Mouse (Mus musculus): ENCODE measurements around the gene Pcdh8. TPM values are rescaled to one million over a fixed set of nuclear protein-coding genes. Genes with fewer than 3 reads are reported as not detected.

Pcdh8 gene
- polyA plus RNA-seq, 1 experiment from 2014 or later, result 0.40 TPM

DNA sequence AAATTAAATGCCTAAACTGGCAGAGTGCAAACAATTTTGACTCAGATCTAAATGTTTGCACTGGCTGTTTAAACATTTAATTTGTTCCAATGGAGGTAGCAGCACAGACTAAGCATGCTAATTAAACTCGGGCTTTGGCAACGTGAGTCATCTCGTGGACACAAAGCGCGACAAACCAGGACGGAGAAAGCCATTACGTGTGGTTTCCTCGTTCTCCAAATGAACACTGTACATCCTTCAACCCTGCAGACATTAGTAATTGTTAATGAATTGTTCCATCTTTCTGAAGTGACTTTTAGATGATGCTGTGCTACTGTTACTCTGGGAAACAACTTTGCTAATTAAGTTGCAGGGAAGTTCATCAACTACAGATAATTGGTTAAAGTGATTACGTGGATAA, 32.7 kb downstream of the Pcdh8 start:
- Histone ChIP-seq H3K9ac (ENCODE audit: low read depth, low read length) (no peak overlapping the region), H3K4me3 (ENCODE audit: low read depth, low read length) (no peak overlapping the region), H3K36me3 (ENCODE audit: control insufficient read depth, insufficient read depth) (no peaks in the 10 kb centered on the region), H3K4me2 (replicated peaks; ENCODE audit: low read depth) (no peak overlapping the region), H3K4me1 (replicated peaks; ENCODE audit: control insufficient read depth, insufficient read depth, low read length) (no peaks in the 10 kb centered on the region), H3K27ac (ENCODE audit: low read depth, low read length) (no peak overlapping the region), H3K27me3 (replicated peaks; ENCODE audit: control insufficient read depth, insufficient read depth, low read length) (no peaks in the 10 kb centered on the region), H3K9me3 (ENCODE audit: control insufficient read depth) (no peaks in the 10 kb centered on the region)
- no peak for ATAC-seq
- 43% methylated on average over 9 of the region's 9 CpGs for WGBS
- TF ChIP-seq CTCF (IDR thresholded peaks at IDR 0.05; ENCODE audit: low read depth), result no peak

DNA sequence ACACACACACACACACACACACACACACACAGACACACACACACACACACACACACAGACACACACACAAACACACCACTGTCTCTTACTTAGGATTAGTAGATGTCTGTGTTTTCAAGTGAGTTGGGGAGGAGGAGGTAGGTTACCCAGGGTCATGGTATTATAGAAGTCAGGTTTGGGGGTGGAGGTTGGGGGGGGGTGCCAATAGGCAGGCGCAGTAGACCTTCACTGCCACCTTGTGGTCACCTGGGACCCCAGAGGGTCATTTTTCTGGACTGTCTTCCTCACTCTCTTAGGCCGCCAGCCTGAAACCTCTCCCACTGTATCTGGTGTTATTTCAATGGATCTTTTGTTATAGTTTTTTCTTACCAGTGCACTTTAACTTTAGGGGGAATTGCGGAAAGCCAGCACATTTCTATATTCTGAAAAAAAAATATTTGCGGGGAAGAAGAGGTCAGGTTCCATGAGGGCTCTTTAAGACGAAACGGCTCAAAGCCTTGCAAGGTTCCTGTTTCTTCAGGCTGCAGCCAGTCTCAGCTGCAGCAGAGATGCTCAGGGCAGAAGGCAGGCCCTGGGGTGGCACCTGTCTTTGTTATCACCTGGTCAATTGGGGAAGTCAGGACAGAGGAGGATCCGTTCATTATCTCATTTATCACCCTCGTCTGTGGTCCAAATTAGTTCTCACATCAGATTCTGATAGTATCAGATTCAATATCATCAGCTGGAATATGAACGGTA, 33.3 kb downstream of the Pcdh8 start:
- no peak for ATAC-seq
- Histone ChIP-seq H3K4me3 (ENCODE audit: low read depth, low read length) (no peak overlapping the region), H3K27ac (ENCODE audit: low read depth, low read length) (no peak overlapping the region), H3K36me3 (ENCODE audit: control insufficient read depth, insufficient read depth) (no peaks in the 10 kb centered on the region), H3K27me3 (replicated peaks; ENCODE audit: control insufficient read depth, insufficient read depth, low read length) (no peaks in the 10 kb centered on the region), H3K9ac (ENCODE audit: low read depth, low read length) (no peak overlapping the region), H3K4me2 (replicated peaks; ENCODE audit: low read depth) (no peak overlapping the region), H3K9me3 (ENCODE audit: control insufficient read depth) (no peaks in the 10 kb centered on the region), H3K4me1 (replicated peaks; ENCODE audit: control insufficient read depth, insufficient read depth, low read length) (no peaks in the 10 kb centered on the region)
- TF ChIP-seq CTCF (IDR thresholded peaks at IDR 0.05; ENCODE audit: low read depth), result peak; percentile 64
- 63% methylated on average over 9 of the region's 9 CpGs for WGBS

DNA sequence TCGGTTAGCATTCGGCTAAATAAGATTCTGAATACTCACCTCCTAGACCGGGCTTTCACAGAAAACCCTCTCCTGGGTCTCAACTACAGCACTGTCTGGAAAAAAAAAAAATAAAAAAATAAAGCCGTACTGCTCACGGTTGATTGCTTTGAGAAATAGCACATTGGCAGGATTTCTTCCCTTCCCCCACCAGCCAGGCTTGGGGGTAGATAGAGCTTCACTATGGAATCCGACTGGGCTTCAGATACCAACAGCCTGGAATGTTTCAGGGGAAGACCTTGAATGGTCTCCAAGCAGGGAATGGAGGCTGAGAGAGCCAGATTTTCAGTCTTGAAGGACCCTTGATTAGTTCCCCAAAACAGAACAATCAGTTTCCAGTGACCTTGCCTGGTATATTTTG, 34.3 kb downstream of the Pcdh8 start:
- H3K4me1 ChIP-seq (replicated peaks; ENCODE audit: control insufficient read depth, insufficient read depth, low read length), result no peaks in the 10 kb centered on the region
- H3K9ac ChIP-seq (ENCODE audit: low read depth, low read length), result no peak overlapping the region
- H3K4me2 ChIP-seq (replicated peaks; ENCODE audit: low read depth), result no peak overlapping the region
- no peak overlapping the region for H3K27ac ChIP-seq (ENCODE audit: low read depth, low read length)
- no peak for TF ChIP-seq CTCF (IDR thresholded peaks at IDR 0.05; ENCODE audit: low read depth)
- H3K9me3 ChIP-seq (ENCODE audit: control insufficient read depth), result no peaks in the 10 kb centered on the region
- no peak for ATAC-seq
- WGBS, result 69% methylated on average over 6 of the region's 6 CpGs
- no peaks in the 10 kb centered on the region for H3K27me3 ChIP-seq (replicated peaks; ENCODE audit: control insufficient read depth, insufficient read depth, low read length)
- no peak overlapping the region for H3K4me3 ChIP-seq (ENCODE audit: low read depth, low read length)
- no peaks in the 10 kb centered on the region for H3K36me3 ChIP-seq (ENCODE audit: control insufficient read depth, insufficient read depth)

DNA sequence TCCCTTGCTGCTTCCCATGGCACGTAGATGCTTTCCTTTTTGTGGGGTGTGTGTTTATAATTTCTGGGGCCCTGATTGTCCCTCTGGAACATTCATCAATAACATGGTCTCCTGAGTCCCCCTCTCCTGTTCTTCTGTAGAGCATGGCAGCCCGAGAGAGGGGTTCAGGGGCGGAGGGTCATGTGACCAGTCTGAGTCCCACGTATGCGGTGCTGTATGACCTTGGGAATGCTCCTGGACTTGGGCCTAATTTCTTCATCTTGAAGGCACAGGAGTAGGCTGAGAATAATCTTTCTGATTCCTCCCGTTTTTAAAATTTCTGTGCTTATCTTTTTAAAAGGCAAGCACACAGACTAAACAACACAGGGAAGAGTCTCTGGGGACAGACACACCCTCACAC, 37.6 kb downstream of the Pcdh8 start:
- no peak overlapping the region for H3K4me2 ChIP-seq (replicated peaks; ENCODE audit: low read depth)
- H3K4me1 ChIP-seq (replicated peaks; ENCODE audit: control insufficient read depth, insufficient read depth, low read length), result no peaks in the 10 kb centered on the region
- H3K27me3 ChIP-seq (replicated peaks; ENCODE audit: control insufficient read depth, insufficient read depth, low read length), result no peaks in the 10 kb centered on the region
- H3K9me3 ChIP-seq (ENCODE audit: control insufficient read depth), result no peaks in the 10 kb centered on the region
- 56% methylated on average over 6 of the region's 6 CpGs for WGBS
- H3K9ac ChIP-seq (ENCODE audit: low read depth, low read length), result no peak overlapping the region
- ATAC-seq, result no peak
- no peak for TF ChIP-seq CTCF (IDR thresholded peaks at IDR 0.05; ENCODE audit: low read depth)
- no peak overlapping the region for H3K27ac ChIP-seq (ENCODE audit: low read depth, low read length)
- H3K36me3 ChIP-seq (ENCODE audit: control insufficient read depth, insufficient read depth), result no peaks in the 10 kb centered on the region
- H3K4me3 ChIP-seq (ENCODE audit: low read depth, low read length), result no peak overlapping the region

DNA sequence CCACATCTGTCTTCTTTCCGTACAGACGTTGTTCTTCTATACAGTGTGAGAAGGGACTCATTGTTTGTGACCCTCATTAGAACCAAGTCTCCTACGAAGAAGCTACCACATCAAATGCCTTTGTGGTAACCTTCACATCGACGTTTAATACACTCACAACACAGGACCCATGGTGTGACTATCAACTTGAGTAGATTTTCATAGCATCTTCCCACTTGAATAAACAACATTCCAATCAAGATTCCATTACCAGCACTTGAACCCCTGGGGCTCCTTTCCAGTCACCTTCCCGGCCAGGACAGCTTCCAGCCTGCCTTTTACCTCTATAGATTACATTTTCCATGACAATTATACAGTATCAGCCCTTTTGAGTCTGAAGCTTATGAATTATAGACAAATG, 42.3 kb downstream of the Pcdh8 start:
- no peak overlapping the region for H3K4me3 ChIP-seq (ENCODE audit: low read depth, low read length)
- ATAC-seq, result no peak
- no peak overlapping the region for H3K9ac ChIP-seq (ENCODE audit: low read depth, low read length)
- H3K27ac ChIP-seq (ENCODE audit: low read depth, low read length), result no peak overlapping the region
- WGBS, result 51% methylated on average over 6 of the region's 6 CpGs
- no peak for TF ChIP-seq CTCF (IDR thresholded peaks at IDR 0.05; ENCODE audit: low read depth)
- H3K4me2 ChIP-seq (replicated peaks; ENCODE audit: low read depth), result no peak overlapping the region
- no peaks in the 10 kb centered on the region for H3K27me3 ChIP-seq (replicated peaks; ENCODE audit: control insufficient read depth, insufficient read depth, low read length)
- H3K36me3 ChIP-seq (ENCODE audit: control insufficient read depth, insufficient read depth), result no peaks in the 10 kb centered on the region
- no peaks in the 10 kb centered on the region for H3K9me3 ChIP-seq (ENCODE audit: control insufficient read depth)
- H3K4me1 ChIP-seq (replicated peaks; ENCODE audit: control insufficient read depth, insufficient read depth, low read length), result no peaks in the 10 kb centered on the region

DNA sequence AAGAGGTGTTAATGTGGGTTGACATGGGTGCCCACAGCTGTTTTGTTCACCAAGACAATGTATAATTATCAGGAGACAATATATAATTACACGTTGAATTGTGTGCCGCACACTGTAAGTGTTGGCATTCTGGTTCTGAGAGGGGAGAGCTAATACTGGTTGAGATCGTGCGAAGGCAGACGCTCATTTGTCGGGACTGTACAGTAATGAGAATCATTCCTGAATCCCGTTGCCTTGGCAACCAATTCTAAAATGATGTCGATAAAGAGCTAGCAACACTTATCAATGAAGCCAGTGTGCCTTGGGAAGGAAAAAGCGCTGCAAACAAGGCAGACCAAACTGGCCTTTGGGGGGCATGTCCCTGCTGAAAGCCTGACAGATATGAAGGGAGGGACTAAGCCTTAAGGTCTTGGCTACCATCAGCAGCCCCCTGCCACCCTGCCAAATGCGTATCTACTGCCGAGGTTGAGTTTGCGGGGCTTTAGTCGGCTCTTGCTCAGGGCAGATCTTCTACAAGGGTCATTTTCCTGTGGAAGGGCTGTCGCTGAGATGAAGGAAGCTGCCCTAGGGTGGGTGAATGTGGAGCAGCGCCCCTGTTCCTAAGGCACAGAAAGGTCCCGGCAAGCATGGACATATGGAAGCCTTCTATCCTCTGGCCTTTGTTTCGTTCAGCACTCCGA, 47.0 kb downstream of the Pcdh8 start:
- 87% methylated on average over 18 of the region's 18 CpGs for WGBS
- Histone ChIP-seq H3K4me3 (ENCODE audit: low read depth, low read length) (no peak overlapping the region), H3K36me3 (ENCODE audit: control insufficient read depth, insufficient read depth) (no peaks in the 10 kb centered on the region), H3K9me3 (ENCODE audit: control insufficient read depth) (no peaks in the 10 kb centered on the region), H3K4me1 (replicated peaks; ENCODE audit: control insufficient read depth, insufficient read depth, low read length) (no peaks in the 10 kb centered on the region), H3K9ac (ENCODE audit: low read depth, low read length) (no peak overlapping the region), H3K27ac (ENCODE audit: low read depth, low read length) (no peak overlapping the region), H3K27me3 (replicated peaks; ENCODE audit: control insufficient read depth, insufficient read depth, low read length) (no peaks in the 10 kb centered on the region), H3K4me2 (replicated peaks; ENCODE audit: low read depth) (no peak overlapping the region)
- no peak for TF ChIP-seq CTCF (IDR thresholded peaks at IDR 0.05; ENCODE audit: low read depth)
- ATAC-seq, result no peak

All from intestine, postnatal 0 days (tissue).